Mouse (Mus musculus) embryo, embryonic 9.5 days (tissue): ENCODE measurements around the gene Rgl1.
"Not testable (repeated sequence)": the region's sequence is repeated elsewhere in the genome, so short reads cannot be mapped to it uniquely, and the experiment has no call there.

Experiments used
- DNase-seq: peaks from one replicate; pipeline ENCODE4 v3.0.0-alpha.2; 2017; ENCODE audit errors: extremely low spot score

Rgl1 gene

GRCm38 (mm10) chr1:152659961-152660360, 106.2 kb downstream of the Rgl1 start:
- DNase-seq: no peak

GRCm38 (mm10) chr1:152656601-152657000, 109.5 kb downstream of the Rgl1 start:
- no peak for DNase-seq

- no peak for DNase-seq
Observed at GRCm38 (mm10) chr1:152654851-152655250, 111.3 kb downstream of the Rgl1 start.

GRCm38 (mm10) chr1:152651495-152651874, 114.7 kb downstream of the Rgl1 start:
- DNase-seq: no peak

- no peak for DNase-seq
Observed at GRCm38 (mm10) chr1:152650856-152651494, 115.2 kb downstream of the Rgl1 start.

- DNase-seq: no peak
Observed at GRCm38 (mm10) chr1:152648052-152648451, 118.1 kb downstream of the Rgl1 start.

- DNase-seq: not testable (repeated sequence)
Observed at GRCm38 (mm10) chr1:152642207-152642606, 123.9 kb downstream of the Rgl1 start.

- DNase-seq: no peak
Observed at GRCm38 (mm10) chr1:152640195-152640981, 125.8 kb downstream of the Rgl1 start.

- no peak for DNase-seq
Observed at GRCm38 (mm10) chr1:152639344-152639743, 126.8 kb downstream of the Rgl1 start.

GRCm38 (mm10) chr1:152634638-152635037, 131.5 kb downstream of the Rgl1 start:
- no peak for DNase-seq

GRCm38 (mm10) chr1:152629780-152630179, 136.4 kb downstream of the Rgl1 start:
- no peak for DNase-seq

- DNase-seq: no peak
Observed at GRCm38 (mm10) chr1:152625651-152626050, 140.5 kb downstream of the Rgl1 start.

GRCm38 (mm10) chr1:152624644-152625454, 141.3 kb downstream of the Rgl1 start:
- peak; percentile 87 for DNase-seq

- no peak for DNase-seq
Observed at GRCm38 (mm10) chr1:152623375-152624270, 142.5 kb downstream of the Rgl1 start.

GRCm38 (mm10) chr1:152622765-152623211, 143.4 kb downstream of the Rgl1 start:
- DNase-seq: no peak

GRCm38 (mm10) chr1:152621624-152622023, 144.5 kb downstream of the Rgl1 start:
- no peak for DNase-seq

GRCm38 (mm10) chr1:152619396-152619795, 146.8 kb downstream of the Rgl1 start:
- DNase-seq: no peak

GRCm38 (mm10) chr1:152618896-152619295, 147.3 kb downstream of the Rgl1 start:
- no peak for DNase-seq

GRCm38 (mm10) chr1:152618381-152618780, 147.8 kb downstream of the Rgl1 start:
- no peak for DNase-seq

GRCm38 (mm10) chr1:152617745-152618342, 148.3 kb downstream of the Rgl1 start:
- DNase-seq: no peak

- DNase-seq: no peak
Observed at GRCm38 (mm10) chr1:152616777-152617057, 149.4 kb downstream of the Rgl1 start.
